Mouse (Mus musculus): Measurements from ENCODE around the gene Apool. TPM values are rescaled to one million over a fixed set of nuclear protein-coding genes. Genes with fewer than 3 reads are reported as not detected.

The Apool gene
- 10 to 100 TPM; 38.0 to 45.5 (median 39.7) TPM for total RNA-seq (2022)

- DNase-seq (ENCODE audit: low spot score in 2 of 2): peak; percentile 72 to 79
Observed at GRCm38 (mm10) chrX:112310804-112311530, at the start of gene Apool. TSS of gene Apool (plus strand) at chrX:112311334.

DNA sequence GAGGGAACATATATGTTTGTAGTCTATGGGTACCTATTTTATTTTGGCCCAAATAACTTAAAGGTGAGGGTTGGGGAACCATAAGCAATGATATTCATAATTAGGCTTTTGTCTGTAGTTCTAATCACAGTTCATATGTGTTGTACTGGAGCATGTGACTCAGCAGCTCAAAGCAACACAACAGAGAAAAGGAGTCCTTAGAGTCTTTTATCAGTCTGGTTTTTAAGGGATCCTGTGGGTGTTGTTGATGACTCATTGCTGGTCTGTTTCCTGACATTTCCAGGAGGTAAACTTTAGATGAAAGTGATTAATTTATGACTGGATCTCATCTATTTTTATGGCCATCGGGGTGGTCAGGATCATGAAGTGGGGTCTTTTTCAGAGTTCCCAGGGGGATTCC lies 37.6 kb upstream of the Apool start:
- no peak for DNase-seq (ENCODE audit: low spot score in 2 of 2)

GRCm38 (mm10) chrX:112311531-112311887 lies 375 bp downstream of the Apool start:
- no peak for DNase-seq (ENCODE audit: low spot score in 2 of 2)

DNA sequence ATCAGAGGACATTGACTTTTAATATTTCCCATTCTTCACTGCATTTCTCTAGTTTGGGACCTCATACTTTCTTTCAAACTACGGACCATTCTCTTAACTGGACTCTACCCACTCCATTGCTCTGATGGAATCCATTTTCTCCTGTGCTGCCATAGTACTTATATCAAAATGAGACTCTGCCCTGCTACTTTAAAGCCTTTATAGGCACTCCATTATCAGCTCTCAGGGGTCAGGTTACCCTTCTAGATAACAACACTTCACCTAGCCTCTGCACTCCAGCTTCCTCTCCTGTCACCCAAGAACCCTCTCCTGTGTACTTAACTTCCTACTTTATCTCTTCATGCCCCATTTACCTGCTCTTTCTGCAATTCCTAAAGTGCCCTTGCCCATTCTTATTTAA lies 960 bp downstream of the Apool start:
- DNase-seq (ENCODE audit: low spot score in 2 of 2): no peak

DNA sequence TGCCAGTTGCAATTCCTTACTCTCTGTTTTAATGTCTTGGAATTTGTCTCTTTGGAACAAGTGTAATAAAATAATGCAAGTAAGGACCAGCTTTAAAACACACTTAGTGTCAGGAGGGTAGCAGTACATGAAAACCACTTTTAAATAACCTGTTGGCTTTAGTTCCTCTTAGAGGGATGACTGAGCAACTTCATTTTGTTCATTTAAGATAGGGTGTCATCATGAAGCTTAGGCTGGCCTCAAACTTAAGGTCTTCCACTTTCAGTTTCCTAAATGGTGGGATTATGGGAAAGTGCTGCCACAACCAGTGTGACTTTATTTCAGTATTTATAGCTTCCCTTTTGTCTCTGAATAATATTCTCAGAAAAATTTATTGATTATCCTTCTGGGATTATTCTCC lies 9.1 kb downstream of the Apool start:
- DNase-seq (ENCODE audit: low spot score in 2 of 2): no peak

- no peak for DNase-seq (ENCODE audit: low spot score in 2 of 2)
Observed at GRCm38 (mm10) chrX:112339486-112339885, 28.4 kb downstream of the Apool start.

- DNase-seq (ENCODE audit: low spot score in 2 of 2): no peak
Observed at GRCm38 (mm10) chrX:112347467-112348394, 36.6 kb downstream of the Apool start.

GRCm38 (mm10) chrX:112348395-112348791 lies 37.3 kb downstream of the Apool start:
- no peak for DNase-seq (ENCODE audit: low spot score in 2 of 2)

GRCm38 (mm10) chrX:112368426-112368825 lies 57.3 kb downstream of the Apool start:
- DNase-seq (ENCODE audit: low spot score in 2 of 2): no peak

GRCm38 (mm10) chrX:112370577-112371410 lies 59.7 kb downstream of the Apool start:
- DNase-seq (ENCODE audit: low spot score in 2 of 2): peak; percentile 45 to 49

- DNase-seq (ENCODE audit: low spot score in 2 of 2): no peak
Observed at GRCm38 (mm10) chrX:112406679-112407078, 95.5 kb downstream of the Apool start, which contains the start of gene Satl1. TSS of gene Satl1 (minus strand) at chrX:112406779.

DNA sequence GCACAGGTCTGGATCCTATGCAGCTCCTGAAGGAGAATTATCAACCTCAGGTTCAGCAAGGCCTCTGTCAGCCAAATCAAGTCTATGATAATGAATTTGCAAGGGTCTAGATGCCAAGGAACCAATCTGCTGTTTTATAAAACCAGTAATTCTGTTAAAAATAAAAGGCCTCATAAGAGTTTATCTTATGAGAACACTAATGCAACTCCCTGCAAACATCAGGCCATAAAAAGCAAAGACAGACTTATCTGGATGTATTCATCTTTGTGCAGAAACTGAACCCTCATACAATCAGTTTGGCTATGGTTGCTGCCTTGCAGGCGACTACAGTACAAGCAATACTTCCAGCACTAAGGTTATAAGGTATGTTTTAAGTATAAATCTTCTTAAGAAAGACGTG lies 101.2 kb downstream of the Apool start:
- no peak for DNase-seq (ENCODE audit: low spot score in 2 of 2)

Other genes with a start within 250 kb of the Apool start
- gene 4933403O08Rik, start 72.3 kb upstream of the Apool start, total RNA-seq (2022): not detected
- not detected for gene Satl1, start 95.4 kb downstream of the Apool start, total RNA-seq (2022)
- not detected for gene 2010106E10Rik, start 183.9 kb downstream of the Apool start, total RNA-seq (2022)